Mouse (Mus musculus) limb, embryonic 10.5 days (tissue): ENCODE measurements around the gene Mmp21. TPM values are rescaled to one million over a fixed set of nuclear protein-coding genes. Genes with fewer than 3 reads are reported as not detected.
"Not testable (repeated sequence)": the region's sequence is repeated elsewhere in the genome, so short reads cannot be mapped to it uniquely, and the experiment has no call there.

Source experiments
- DNase-seq: peaks from one replicate; pipeline ENCODE4 v3.0.0-alpha.2; 2017; ENCODE audit warnings: low spot score
- H3K27ac ChIP-seq: fragments of 300-500 bp; sonication (generic); 2 replicates; pipeline ENCODE4 v1.5.1; 2016; ENCODE audit warnings: mild to moderate bottlenecking
- H3K27me3 ChIP-seq: fragments of 300-500 bp; sonication (generic); 2 replicates; pipeline ENCODE4 v1.6.1; 2016; ENCODE audit warnings: low read depth, mild to moderate bottlenecking; ENCODE audit not compliant: poor library complexity, severe bottlenecking
- H3K36me3 ChIP-seq: fragments of 300-500 bp; sonication (generic); 2 replicates; pipeline ENCODE4 v1.6.1; 2016; ENCODE audit warnings: mild to moderate bottlenecking, moderate library complexity
- H3K4me1 ChIP-seq: fragments of 300-500 bp; sonication (generic); 2 replicates; pipeline ENCODE4 v1.6.1; 2016
- H3K4me3 ChIP-seq: fragments of 300-500 bp; sonication (generic); 2 replicates; pipeline ENCODE4 v1.5.1; 2016; ENCODE audit warnings: mild to moderate bottlenecking, moderate library complexity
- H3K9me3 ChIP-seq: fragments of 300-500 bp; sonication (generic); replicated peaks from 2 replicates; pipeline ENCODE4 v1.6.1; 2016; ENCODE audit warnings: mild to moderate bottlenecking
- WGBS: fragments of 180-500 bp; shearing (Covaris S2); methylation state at CpG from one replicate; pipeline ENCODE4 v1.1.7; 2016; 5-methylcytosine and 5-hydroxymethylcytosine counted together
- polyA plus RNA-seq: library from polyadenylated mRNA; unstranded; fragments of >200 nt; fragmentation: Nextera tagmentation; extraction: Ambion mirVana; gene quantifications from 2 replicates; pipeline ENCODE4 v1.2.1, GENCODE M21; 2016

The Mmp21 gene
- polyA plus RNA-seq, 1 experiment from 2014 or later = 0.18 TPM

GRCm38 (mm10) chr7:133685644-133686043 lies 5.8 kb upstream of the Mmp21 start:
- not testable (repeated sequence) for H3K9me3 ChIP-seq, H3K27me3 ChIP-seq

GRCm38 (mm10) chr7:133684701-133685100 lies 4.8 kb upstream of the Mmp21 start:
- 92% methylated on average over 6 of the region's 6 CpGs for WGBS
- Histone ChIP-seq H3K4me3 (no peak overlapping the region), H3K36me3 (peaks cover 33% of the 10 kb centered on the region), H3K9me3 (no peaks in the 10 kb centered on the region; the same call in 1 of the 2 replicates), H3K27me3 (no peaks in the 10 kb centered on the region), H3K4me1 (no peaks in the 10 kb centered on the region), H3K27ac (no peak overlapping the region)
- DNase-seq = no peak

More at GRCm38 (mm10) chr7:133685644-133686043, 5.8 kb upstream of the Mmp21 start:
- H3K4me1 ChIP-seq, H3K4me3 ChIP-seq, DNase-seq, H3K27ac ChIP-seq: not testable (repeated sequence)
- H3K36me3 ChIP-seq = peaks cover 42% of the 10 kb centered on the region

- no peak for DNase-seq
- Histone ChIP-seq H3K27ac (no peak overlapping the region), H3K27me3 (no peaks in the 10 kb centered on the region), H3K36me3 (peaks cover 27% of the 10 kb centered on the region), H3K4me3 (no peak overlapping the region), H3K9me3 (no peaks in the 10 kb centered on the region; the same call in 1 of the 2 replicates), H3K4me1 (no peaks in the 10 kb centered on the region)
- WGBS = 85% methylated on average over 5 of the region's 5 CpGs
These were observed 4.2 kb upstream of the Mmp21 start for GRCm38 (mm10) chr7:133684110-133684509.

GRCm38 (mm10) chr7:133683626-133684025 lies 3.8 kb upstream of the Mmp21 start:
- DNase-seq = no peak
- H3K4me3 ChIP-seq = no peak overlapping the region
- WGBS = 79% methylated on average over 5 of the region's 5 CpGs

GRCm38 (mm10) chr7:133679439-133679838 lies 422 bp downstream of the Mmp21 start:
- no peak for DNase-seq
- Histone ChIP-seq H3K27ac (0 out of 2 replicates have a peak overlapping the region, but pooled peaks have one; percentile 14), H3K36me3 (peaks cover 22% of the 10 kb centered on the region), H3K9me3 (no peaks in the 10 kb centered on the region), H3K4me3 (no peak overlapping the region), H3K4me1 (no peaks in the 10 kb centered on the region), H3K27me3 (no peaks in the 10 kb centered on the region)
- WGBS = 69% methylated on average over 4 of the region's 4 CpGs

More at GRCm38 (mm10) chr7:133683626-133684025, 3.8 kb upstream of the Mmp21 start:
- Histone ChIP-seq H3K4me1 (no peaks in the 10 kb centered on the region), H3K27ac (no peak overlapping the region), H3K9me3 (no peaks in the 10 kb centered on the region; the same call in 1 of the 2 replicates), H3K36me3 (peaks cover 22% of the 10 kb centered on the region), H3K27me3 (no peaks in the 10 kb centered on the region)

- DNase-seq = no peak
- no peak overlapping the region for H3K27ac ChIP-seq
- H3K4me1 ChIP-seq = no peaks in the 10 kb centered on the region
- no peak overlapping the region for H3K4me3 ChIP-seq
- H3K9me3 ChIP-seq = no peaks in the 10 kb centered on the region
- H3K36me3 ChIP-seq = peaks cover 25% of the 10 kb centered on the region
- H3K27me3 ChIP-seq = no peaks in the 10 kb centered on the region
- WGBS = 94% methylated on average over 8 of the region's 8 CpGs
These were observed 1.1 kb downstream of the Mmp21 start for GRCm38 (mm10) chr7:133678716-133679115.

GRCm38 (mm10) chr7:133676002-133676401 lies 3.9 kb downstream of the Mmp21 start:
- peaks cover 52% of the 10 kb centered on the region for H3K36me3 ChIP-seq
- no peaks in the 10 kb centered on the region for H3K9me3 ChIP-seq
- DNase-seq = no peak
- no peak overlapping the region for H3K27ac ChIP-seq
- no peaks in the 10 kb centered on the region for H3K4me1 ChIP-seq
- H3K27me3 ChIP-seq = no peaks in the 10 kb centered on the region
- 76% methylated on average over 9 of the region's 9 CpGs for WGBS
- no peak overlapping the region for H3K4me3 ChIP-seq

GRCm38 (mm10) chr7:133670846-133671245 lies 9.0 kb downstream of the Mmp21 start:
- H3K27me3 ChIP-seq = no peaks in the 10 kb centered on the region
- peaks cover 95% of the 10 kb centered on the region for H3K36me3 ChIP-seq
- no peak overlapping the region for H3K27ac ChIP-seq
- H3K9me3 ChIP-seq = no peaks in the 10 kb centered on the region
- 91% methylated on average over 3 of the region's 3 CpGs for WGBS
- H3K4me1 ChIP-seq = no peaks in the 10 kb centered on the region
- no peak overlapping the region for H3K4me3 ChIP-seq
- DNase-seq = no peak

- no peak overlapping the region for H3K27ac ChIP-seq
- H3K27me3 ChIP-seq = no peaks in the 10 kb centered on the region
- no peaks in the 10 kb centered on the region for H3K4me1 ChIP-seq
- no peak for DNase-seq
- peaks cover 97% of the 10 kb centered on the region for H3K36me3 ChIP-seq
- H3K9me3 ChIP-seq = no peaks in the 10 kb centered on the region
- H3K4me3 ChIP-seq = no peak overlapping the region
- WGBS = 95% methylated on average over 9 of the region's 9 CpGs
These were observed 9.9 kb downstream of the Mmp21 start for GRCm38 (mm10) chr7:133669946-133670345.

- Histone ChIP-seq H3K9me3 (no peaks in the 10 kb centered on the region), H3K27me3 (no peaks in the 10 kb centered on the region), H3K4me3 (no peak overlapping the region), H3K36me3 (peaks cover 99% of the 10 kb centered on the region), H3K4me1 (no peaks in the 10 kb centered on the region), H3K27ac (no peak overlapping the region)
- DNase-seq = no peak
- 94% methylated on average over 1 of the region's 1 CpGs for WGBS
These were observed 10.8 kb downstream of the Mmp21 start for GRCm38 (mm10) chr7:133669071-133669470.

GRCm38 (mm10) chr7:133662467-133662866 lies 17.4 kb downstream of the Mmp21 start:
- H3K27me3 ChIP-seq = no peaks in the 10 kb centered on the region
- H3K4me1 ChIP-seq = no peaks in the 10 kb centered on the region
- no peak overlapping the region for H3K4me3 ChIP-seq
- 86% methylated on average over 1 of the region's 1 CpGs for WGBS
- no peaks in the 10 kb centered on the region for H3K9me3 ChIP-seq
- H3K36me3 ChIP-seq = peaks cover 100% of the 10 kb centered on the region
- no peak overlapping the region for H3K27ac ChIP-seq
- no peak for DNase-seq

- WGBS = 94% methylated on average over 6 of the region's 6 CpGs
- Histone ChIP-seq H3K9me3 (no peaks in the 10 kb centered on the region), H3K36me3 (peaks cover 100% of the 10 kb centered on the region), H3K27me3 (no peaks in the 10 kb centered on the region), H3K4me3 (no peak overlapping the region), H3K27ac (no peak overlapping the region), H3K4me1 (no peaks in the 10 kb centered on the region)
- DNase-seq = no peak
These were observed 34.1 kb downstream of the Mmp21 start for GRCm38 (mm10) chr7:133645716-133646115.

- Histone ChIP-seq H3K9me3 (no peaks in the 10 kb centered on the region), H3K27me3 (no peaks in the 10 kb centered on the region), H3K4me3 (peak overlapping the region; percentile 98; the same call in 1 of the 2 replicates), H3K27ac (no peak overlapping the region), H3K36me3 (peaks cover 50% of the 10 kb centered on the region), H3K4me1 (peaks cover 31% of the 10 kb centered on the region)
- 95% methylated on average over 13 of the region's 13 CpGs for WGBS
- DNase-seq = no peak
These were observed 41.0 kb downstream of the Mmp21 start for GRCm38 (mm10) chr7:133638821-133639220.

- H3K27ac ChIP-seq = peak overlapping the region; percentile 95
- 15% methylated on average over 13 of the region's 13 CpGs for WGBS
- H3K9me3 ChIP-seq = no peaks in the 10 kb centered on the region
- H3K4me1 ChIP-seq = peaks cover 33% of the 10 kb centered on the region
- H3K36me3 ChIP-seq = peaks cover 45% of the 10 kb centered on the region
- DNase-seq = no peak
- no peaks in the 10 kb centered on the region for H3K27me3 ChIP-seq
- peak overlapping the region; percentile 98 for H3K4me3 ChIP-seq
These were observed 41.6 kb downstream of the Mmp21 start for GRCm38 (mm10) chr7:133638306-133638705.
